Mouse (Mus musculus) urinary bladder, postnatal 25 days (tissue): ENCODE data around the gene Tex13c1.

ENCODE experiments used
- DNase-seq: peaks from one replicate; pipeline ENCODE4 v3.0.0; 2022; ENCODE audit warnings: low spot score

The Tex13c1 gene

DNA sequence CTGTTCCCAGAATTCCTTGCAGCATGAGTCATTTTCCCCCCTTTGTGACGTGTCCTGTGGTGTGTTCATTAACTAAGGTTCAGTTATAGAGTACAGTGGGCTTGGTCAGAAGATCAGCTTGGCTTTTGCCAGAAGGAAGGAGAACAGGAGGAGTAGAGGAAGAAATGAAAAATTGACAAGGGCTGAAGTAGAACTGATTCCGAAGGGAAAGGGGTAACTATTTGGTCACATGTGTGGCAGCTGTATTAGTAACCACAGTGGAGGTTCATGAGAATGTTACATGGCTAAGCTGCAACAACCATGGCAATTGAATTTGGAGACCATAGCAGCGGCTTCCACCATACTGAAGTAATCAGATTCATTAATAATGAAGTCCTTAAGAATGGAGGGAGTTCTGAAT lies at the start of gene Tex13c1:
Gene Tex13c1 (plus strand): TSS at position 301 of the 400 bp plus-strand sequence.
- DNase-seq, result no peak
